ENCODE assay signal across 17 mouse cellular contexts in the genomic region with DNA sequence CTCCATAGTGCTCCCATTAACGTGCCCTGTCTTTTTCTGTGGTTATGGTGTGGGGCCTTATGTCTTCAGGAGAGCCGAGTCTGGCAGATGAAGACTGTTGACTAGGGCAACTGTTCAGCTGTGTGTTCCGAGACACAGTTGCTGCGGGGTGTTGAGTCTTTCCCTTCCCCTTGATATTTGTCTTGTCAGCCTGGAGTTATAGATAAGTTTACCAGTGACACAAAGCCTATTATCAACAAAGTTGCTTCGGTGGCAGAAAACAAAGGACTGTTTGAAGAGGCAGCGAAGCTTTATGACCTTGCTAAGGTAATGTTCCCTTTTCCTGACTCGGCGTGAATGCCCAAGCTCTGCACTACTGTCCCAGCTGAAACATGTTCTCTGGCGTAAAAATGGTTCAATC. TPM values are rescaled to one million over a fixed set of nuclear protein-coding genes. Genes with fewer than 3 reads are reported as not detected.
DNase-seq lines count a peak whose midpoint lies in the region; ATAC-seq and TF ChIP-seq lines count a peak whose summit lies in the region.
"Had no signal": no experiment of that assay in that cellular context is flagged by ENCODE, and none has a peak within 500 bp of the region (broad histone marks: within the 10 kb centered on the region; RNA-seq: fewer than 3 reads in every experiment).

No protein-coding gene starts in this region.

- H3K4me2 ChIP-seq in lung, embryonic 15.5 days: no peak overlapping the region
- H3K4me2 ChIP-seq in liver, embryonic 16.5 days (ENCODE audit: low read depth, low read length): no peak overlapping the region
- H3K4me2 ChIP-seq: hindbrain, embryonic 13.5 days; lung, embryonic 14.5 days; midbrain, embryonic 12.5 days; stomach, embryonic 15.5 days had no signal

- no peaks in the 10 kb centered on the region for H3K27me3 ChIP-seq in lung, embryonic 15.5 days
- no peaks in the 10 kb centered on the region for H3K27me3 ChIP-seq in liver, embryonic 16.5 days (ENCODE audit: control insufficient read depth, insufficient read depth, low read depth, low read length)
- H3K27me3 ChIP-seq: hindbrain, embryonic 13.5 days; midbrain, embryonic 12.5 days; stomach, embryonic 15.5 days had no signal

- H3K9me3 ChIP-seq in lung, embryonic 15.5 days: no peaks in the 10 kb centered on the region
- H3K9me3 ChIP-seq in liver, embryonic 16.5 days (replicated peaks; ENCODE audit: control insufficient read depth, low read length): no peaks in the 10 kb centered on the region
- H3K9me3 ChIP-seq: embryonic facial prominence, embryonic 10.5 days; G1E; hindbrain, embryonic 13.5 days; midbrain, embryonic 12.5 days; stomach, embryonic 15.5 days had no signal

- peaks cover 48% of the 10 kb centered on the region for H3K36me3 ChIP-seq in lung, embryonic 15.5 days
- H3K36me3 ChIP-seq in liver, embryonic 16.5 days (ENCODE audit: control insufficient read depth, insufficient read depth): peaks cover 6% of the 10 kb centered on the region; the same call in 1 of the 2 replicates

- H3K27ac ChIP-seq in lung, embryonic 15.5 days: peak overlapping the region; percentile 67
- peak overlapping the region; percentile 1; the same call in 1 of the 2 replicates for H3K27ac ChIP-seq in liver, embryonic 16.5 days (ENCODE audit: low read length)
- H3K27ac ChIP-seq: embryonic facial prominence, embryonic 10.5 days; hindbrain, embryonic 13.5 days; midbrain, embryonic 12.5 days; stomach, embryonic 15.5 days had no signal

- no peak for TF ChIP-seq POLR2A in lung, adult 2 months (IDR thresholded peaks at IDR 0.05; ENCODE audit: borderline replicate concordance, extremely low read depth, low read depth, low read length)

- DNase-seq in lung, adult 2 months: no peak
- peak; percentile 12 for DNase-seq in yolk sac, embryonic 10.5 days (ENCODE audit: low spot score)
- no peak for DNase-seq in neural tube, embryonic 10.5 days (ENCODE audit: extremely low spot score, low spot score)
- DNase-seq in cerebellum, adult 8-10 months: no peak
- DNase-seq: cerebellum, postnatal 25 days; kidney, adult 11 months had no signal

- no peak overlapping the region for H3K9ac ChIP-seq in lung, embryonic 15.5 days
- no peak overlapping the region for H3K9ac ChIP-seq in liver, embryonic 16.5 days (ENCODE audit: low read depth, low read length)
- H3K9ac ChIP-seq: hindbrain, embryonic 13.5 days; lung, embryonic 14.5 days; midbrain, embryonic 12.5 days; stomach, embryonic 15.5 days had no signal

- peaks cover 11% of the 10 kb centered on the region; the same call in 1 of the 2 replicates for H3K4me1 ChIP-seq in lung, embryonic 15.5 days
- H3K4me1 ChIP-seq in lung, adult 2 months (ENCODE audit: control insufficient read depth, insufficient read depth, low read length): peaks cover 2% of the 10 kb centered on the region; the same call in 1 of the 2 replicates
- peaks cover 9% of the 10 kb centered on the region for H3K4me1 ChIP-seq in liver, embryonic 16.5 days (ENCODE audit: control insufficient read depth, low read depth, low read length)
- H3K4me1 ChIP-seq: embryonic facial prominence, embryonic 10.5 days; hindbrain, embryonic 13.5 days; midbrain, embryonic 12.5 days; stomach, embryonic 15.5 days had no signal

- no peak overlapping the region for H3K4me3 ChIP-seq in lung, embryonic 15.5 days
- no peak overlapping the region for H3K4me3 ChIP-seq in lung, adult 2 months (replicated peaks; ENCODE audit: extremely low read depth, low read depth, low read length)
- H3K4me3 ChIP-seq in liver, embryonic 16.5 days (ENCODE audit: low read depth, low read length): no peak overlapping the region
- H3K4me3 ChIP-seq: embryonic facial prominence, embryonic 10.5 days; hindbrain, embryonic 13.5 days; midbrain, embryonic 12.5 days; stomach, embryonic 15.5 days had no signal

- no peak for TF ChIP-seq CTCF in lung, adult 2 months (IDR thresholded peaks at IDR 0.05; ENCODE audit: insufficient read depth, low read length)

- WGBS in lung, embryonic 15.5 days: 78% methylated on average over 9 of the region's 9 CpGs
- WGBS in lung, adult 2 months: 56% methylated on average over 9 of the region's 9 CpGs
- WGBS in liver, embryonic 16.5 days (ENCODE audit: insufficient replicate concordance): 26% methylated on average over 9 of the region's 9 CpGs

- ATAC-seq in lung, embryonic 15.5 days (ENCODE audit: borderline replicate concordance, extremely low read depth, low FRiP score, low TSS enrichment): no peak
- ATAC-seq in erythroblast, adult 5-6 weeks (replicated peaks; ENCODE audit: low FRiP score, poor library complexity, severe bottlenecking): 0 out of 2 replicates have a peak, but pooled peaks have one; percentile 9
- ATAC-seq in liver, embryonic 16.5 days (ENCODE audit: low read depth): peak; percentile 76
- ATAC-seq: forebrain, embryonic 16.5 days had no signal

RNA-seq across cellular contexts. Expression of a gene that starts 21.3 kb away (rescaled TPM):
- 0.14 TPM in 1 of 2 replicates, not detected in the other for polyA plus RNA-seq in lung, embryonic 15.5 days (2015; fragmentation: Nextera tagmentation; extraction: Ambion mirVana)
- polyA plus RNA-seq in lung, adult 2 months (2012; rRNA removed): 0.27 and 0.29 TPM in 2 replicates
- total RNA-seq in erythroblast, adult 5-6 weeks (2015; ENCODE audit: low replicate concordance): 2.5 TPM in 1 of 2 replicates, not detected in the other
- total RNA-seq in erythroblast, adult 5-6 weeks (2017; ENCODE audit: low replicate concordance): 0.34 TPM in 1 of 2 replicates, not detected in the other
- polyA plus RNA-seq in liver, embryonic 16.5 days (2015; fragmentation: Nextera tagmentation; extraction: Ambion mirVana): 0.20 and 0.46 TPM in 2 replicates
- polyA plus RNA-seq: embryonic facial prominence, embryonic 10.5 days; G1E; heart, embryonic 14.5 days; lung, embryonic 14.5 days; midbrain, embryonic 12.5 days had no signal
